Mouse (Mus musculus) stomach, postnatal 0 days (tissue): ENCODE results near the gene Nrcam.

Experiments used
- CTCF ChIP-seq: IDR thresholded peaks from 2 replicates; pipeline ENCODE4 v1.5.1; 2016; ENCODE audit warnings: antibody characterized with exemption, low read depth, mild to moderate bottlenecking, moderate library complexity
- EP300 ChIP-seq: optimal IDR thresholded peaks from 2 replicates; pipeline ENCODE3; 2016; ENCODE audit warnings: antibody characterized with exemption

DNA sequence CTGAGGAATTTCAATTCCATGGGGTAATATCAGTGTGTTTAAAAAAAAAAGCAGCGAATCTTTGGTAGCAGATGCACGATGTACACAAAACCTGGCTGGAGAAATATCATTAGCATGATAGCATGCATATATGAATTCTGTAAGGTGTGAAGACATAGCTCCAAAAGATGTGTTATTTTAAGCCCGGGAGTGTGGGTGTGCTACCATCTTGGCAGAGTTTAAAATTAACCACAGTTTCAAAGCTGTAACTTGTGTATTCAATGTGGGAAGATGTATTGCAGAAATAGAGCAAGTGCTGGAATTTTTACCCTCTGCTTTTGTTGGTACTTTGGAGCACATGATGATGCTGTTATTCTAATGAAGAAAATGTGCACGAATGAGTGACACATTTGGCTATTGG lies 81.1 kb downstream of the Nrcam start:
- TF ChIP-seq CTCF: no peak
- TF ChIP-seq EP300: no peak
